Mouse (Mus musculus) ovary, postnatal 36 days (tissue): ENCODE measurements at regions not wholly inside any gene's neighbourhood (a gene's known extent, or its start where the extent isn't known, plus 50 kb on each side); places are given as distances from the start of the nearest gene placed in this dataset.
"Not testable (repeated sequence)": the region's sequence is repeated elsewhere in the genome, so short reads cannot be mapped to it uniquely, and the experiment has no call there.

ENCODE experiments used
- DNase-seq: peaks from one replicate; pipeline ENCODE4 v3.0.0; 2022; ENCODE audit warnings: low spot score, mixed read lengths

- DNase-seq = not testable (repeated sequence)
Measured at GRCm38 (mm10) chr10:103507051-103507450, 139.5 kb downstream of the Slc6a15 start.

GRCm38 (mm10) chr10:103544502-103544901, 176.9 kb downstream of the Slc6a15 start:
- no peak for DNase-seq

GRCm38 (mm10) chr10:103549510-103549909, 181.9 kb downstream of the Slc6a15 start:
- no peak for DNase-seq

- no peak for DNase-seq
Measured at GRCm38 (mm10) chr10:103585097-103585496, 217.5 kb downstream of the Slc6a15 start.

- DNase-seq = no peak
Measured at GRCm38 (mm10) chr10:103585504-103585903, 217.9 kb downstream of the Slc6a15 start.

- no peak for DNase-seq
Measured at GRCm38 (mm10) chr10:103591985-103592384, 224.4 kb downstream of the Slc6a15 start.

- DNase-seq = no peak
Measured at GRCm38 (mm10) chr10:103641162-103641561, 273.6 kb downstream of the Slc6a15 start.

GRCm38 (mm10) chr10:103649848-103650247, 282.3 kb downstream of the Slc6a15 start:
- DNase-seq = no peak

- DNase-seq = no peak
Measured at GRCm38 (mm10) chr10:103673081-103673480, 305.5 kb downstream of the Slc6a15 start.

- DNase-seq = no peak
Measured at GRCm38 (mm10) chr10:103673765-103674164, 306.2 kb downstream of the Slc6a15 start.

- peak; percentile 10 for DNase-seq
Measured at GRCm38 (mm10) chr10:103692682-103693081, 325.1 kb downstream of the Slc6a15 start.

- no peak for DNase-seq
Measured at GRCm38 (mm10) chr10:103715080-103715725, 347.6 kb downstream of the Slc6a15 start.

- no peak for DNase-seq
Measured at GRCm38 (mm10) chr10:103718998-103719662, 351.5 kb downstream of the Slc6a15 start.

- no peak for DNase-seq
Measured at GRCm38 (mm10) chr10:103726680-103727079, 359.1 kb downstream of the Slc6a15 start.

GRCm38 (mm10) chr10:103731522-103731921, 363.9 kb downstream of the Slc6a15 start:
- DNase-seq = no peak

- DNase-seq = no peak
Measured at GRCm38 (mm10) chr10:103731981-103732380, 364.4 kb downstream of the Slc6a15 start.

- DNase-seq = no peak
Measured at GRCm38 (mm10) chr10:103780127-103780526, 362.7 kb upstream of the Gm21293 start.

GRCm38 (mm10) chr10:103784920-103785319, 357.9 kb upstream of the Gm21293 start:
- DNase-seq = no peak

GRCm38 (mm10) chr10:103829079-103829478, 313.7 kb upstream of the Gm21293 start:
- DNase-seq = no peak

- DNase-seq = no peak
Measured at GRCm38 (mm10) chr10:103832063-103832462, 310.7 kb upstream of the Gm21293 start.

- DNase-seq = peak; percentile 4
Measured at GRCm38 (mm10) chr10:103855211-103855610, 287.6 kb upstream of the Gm21293 start.

- no peak for DNase-seq
Measured at GRCm38 (mm10) chr10:103860890-103861289, 281.9 kb upstream of the Gm21293 start.

- no peak for DNase-seq
Measured at GRCm38 (mm10) chr10:103862120-103862519, 280.7 kb upstream of the Gm21293 start.

GRCm38 (mm10) chr10:103863909-103864308, 278.9 kb upstream of the Gm21293 start:
- DNase-seq = no peak
